Mouse (Mus musculus): ENCODE measurements around the gene Adgrf4. TPM values are rescaled to one million over a fixed set of nuclear protein-coding genes. Genes with fewer than 3 reads are reported as not detected.

The Adgrf4 gene
- total RNA-seq (2023) = not detected

DNA sequence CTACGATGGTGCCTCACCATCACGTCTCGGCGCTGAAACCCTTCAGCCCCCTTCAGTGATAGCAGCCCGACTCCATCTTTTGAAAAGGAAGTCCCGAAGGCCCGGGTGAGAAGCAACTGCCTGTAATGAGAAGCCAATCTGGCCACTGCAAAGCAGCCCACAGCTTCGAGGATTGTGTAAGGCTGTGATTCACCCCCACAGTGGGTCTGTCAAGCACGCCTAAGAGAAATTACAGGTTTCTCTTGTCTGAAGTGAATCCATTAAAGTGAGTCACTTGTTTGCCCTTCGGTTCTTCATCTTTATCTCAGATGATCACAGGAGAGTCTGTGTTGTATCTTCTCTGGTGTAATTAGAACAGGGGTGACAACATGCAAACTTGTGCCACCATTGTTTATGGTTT is at the start of gene Adgrf4:
Adgrf4 (minus strand) TSS at position 149 of the 400 bp plus-strand sequence.

DNA sequence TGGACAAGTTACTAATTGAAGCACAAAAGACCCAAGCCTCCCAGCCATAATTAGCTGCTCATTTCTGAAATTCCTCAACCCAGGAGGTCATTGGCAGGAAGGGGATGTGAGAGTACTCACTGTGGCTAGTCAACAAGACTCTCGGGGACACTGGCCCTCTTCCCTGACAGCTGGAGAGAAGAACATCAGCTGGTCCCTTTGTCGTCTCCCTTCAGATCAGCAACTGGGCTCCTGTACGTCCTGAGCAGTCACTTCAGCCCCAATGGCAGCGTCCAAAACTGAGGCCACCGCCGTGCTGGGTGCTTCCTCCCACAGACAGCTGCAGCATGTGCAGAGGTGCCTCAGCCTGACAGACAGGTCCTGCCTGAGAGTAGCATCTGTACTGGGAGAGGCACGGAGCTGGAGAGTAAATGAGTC is 49.7 kb upstream of the Adgrf4 start, which contains the start of gene Adgrf2:
Adgrf2 (minus strand) TSS at position 379 of the 417 bp plus-strand sequence.

DNA sequence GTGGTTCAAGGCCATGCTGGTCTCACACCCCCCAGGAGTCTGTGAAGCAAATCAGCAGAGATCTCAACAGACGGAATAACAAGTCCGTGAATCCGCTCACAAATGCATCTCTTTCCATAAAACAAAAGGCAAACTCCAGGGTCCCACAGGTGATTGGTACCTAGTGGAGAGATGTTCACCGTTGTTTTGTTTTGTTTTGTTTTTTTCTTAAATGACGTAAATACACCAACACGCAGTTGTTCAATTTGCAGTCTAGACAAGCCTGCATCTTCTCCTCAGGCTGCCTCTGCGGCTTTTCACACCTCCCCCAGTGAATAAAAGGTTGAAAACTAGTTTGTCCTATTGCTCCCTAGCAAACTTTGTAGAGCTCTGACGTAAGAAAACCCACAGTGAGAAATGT is 80.8 kb downstream of the Adgrf4 start, which contains the start of gene Opn5:
Opn5 (minus strand) TSS at position 101 of the 400 bp plus-strand sequence.

Other genes starting within 250 kb of the Adgrf4 start
- gene Opn5, start 80.9 kb downstream of the Adgrf4 start, total RNA-seq (2023) = not detected
- not detected for gene Adgrf2, start 49.9 kb upstream of the Adgrf4 start, total RNA-seq (2023)
- 10 to 100 TPM; 21.1 to 22.7 TPM for gene Cd2ap, start 184.4 kb upstream of the Adgrf4 start, total RNA-seq (2023)